Mouse (Mus musculus) splenic B cell, adult 2 months (primary cell): ENCODE results near the gene Nf2.
A peak's percentile ranks its signal among the peaks of the same experiment; 100 is the strongest.

Source experiments
- DNase-seq: peaks from one replicate; pipeline ENCODE4 v3.0.0-alpha.2; 2011; ENCODE audit warnings: low read depth, low spot score
- H3K27me3 ChIP-seq: 2 replicates; pipeline ENCODE4 v1.6.1; 2012; ENCODE audit warnings: mild to moderate bottlenecking, low read length, moderate library complexity, mixed read lengths; ENCODE audit not compliant: control insufficient read depth, poor library complexity, insufficient read depth, severe bottlenecking
- H3K36me3 ChIP-seq: 2 replicates; pipeline ENCODE4 v1.6.1; 2012; ENCODE audit warnings: mild to moderate bottlenecking, low read length, moderate library complexity, mixed read lengths; ENCODE audit not compliant: control insufficient read depth, poor library complexity, insufficient read depth, severe bottlenecking

Gene Nf2

DNA sequence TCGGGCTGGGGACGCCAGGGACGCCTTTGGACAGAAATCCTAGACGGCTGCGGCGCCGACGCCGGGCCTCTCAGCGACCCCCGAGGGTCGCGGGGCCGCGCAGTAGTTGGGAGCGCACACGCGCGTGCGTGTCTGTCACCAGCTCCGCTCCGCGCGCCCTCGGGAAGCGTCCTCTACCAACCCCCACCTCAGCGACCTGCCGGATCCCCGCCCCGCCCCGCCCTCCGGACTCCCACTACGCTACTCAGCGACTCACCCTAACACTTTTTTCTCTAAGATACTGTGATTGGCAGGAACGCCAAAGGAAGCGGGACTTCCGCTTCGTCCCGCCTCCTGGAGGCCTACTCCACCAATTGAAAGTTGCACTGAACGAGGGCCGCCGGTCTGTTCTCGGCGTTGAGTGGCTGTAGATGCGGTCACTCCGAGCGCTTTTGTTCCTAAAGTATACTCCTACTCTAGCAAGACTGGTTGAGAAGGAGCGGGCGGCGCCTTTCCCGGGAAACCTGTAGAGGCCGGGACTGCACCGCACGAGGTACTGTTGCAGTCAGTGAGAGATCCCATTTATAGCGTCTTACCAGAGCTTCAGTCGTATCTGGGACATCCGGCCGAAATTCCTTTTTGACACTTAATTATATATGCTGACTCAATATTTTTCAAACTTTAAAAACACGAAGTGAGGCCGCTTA lies at the start of gene Nf2:
TSS of gene Nf2 (minus strand) at position 279 of the 686 bp plus-strand sequence.
- H3K36me3 ChIP-seq = no peaks in the 10 kb centered on the region
- DNase-seq = peak; percentile 96
- no peaks in the 10 kb centered on the region for H3K27me3 ChIP-seq

DNA sequence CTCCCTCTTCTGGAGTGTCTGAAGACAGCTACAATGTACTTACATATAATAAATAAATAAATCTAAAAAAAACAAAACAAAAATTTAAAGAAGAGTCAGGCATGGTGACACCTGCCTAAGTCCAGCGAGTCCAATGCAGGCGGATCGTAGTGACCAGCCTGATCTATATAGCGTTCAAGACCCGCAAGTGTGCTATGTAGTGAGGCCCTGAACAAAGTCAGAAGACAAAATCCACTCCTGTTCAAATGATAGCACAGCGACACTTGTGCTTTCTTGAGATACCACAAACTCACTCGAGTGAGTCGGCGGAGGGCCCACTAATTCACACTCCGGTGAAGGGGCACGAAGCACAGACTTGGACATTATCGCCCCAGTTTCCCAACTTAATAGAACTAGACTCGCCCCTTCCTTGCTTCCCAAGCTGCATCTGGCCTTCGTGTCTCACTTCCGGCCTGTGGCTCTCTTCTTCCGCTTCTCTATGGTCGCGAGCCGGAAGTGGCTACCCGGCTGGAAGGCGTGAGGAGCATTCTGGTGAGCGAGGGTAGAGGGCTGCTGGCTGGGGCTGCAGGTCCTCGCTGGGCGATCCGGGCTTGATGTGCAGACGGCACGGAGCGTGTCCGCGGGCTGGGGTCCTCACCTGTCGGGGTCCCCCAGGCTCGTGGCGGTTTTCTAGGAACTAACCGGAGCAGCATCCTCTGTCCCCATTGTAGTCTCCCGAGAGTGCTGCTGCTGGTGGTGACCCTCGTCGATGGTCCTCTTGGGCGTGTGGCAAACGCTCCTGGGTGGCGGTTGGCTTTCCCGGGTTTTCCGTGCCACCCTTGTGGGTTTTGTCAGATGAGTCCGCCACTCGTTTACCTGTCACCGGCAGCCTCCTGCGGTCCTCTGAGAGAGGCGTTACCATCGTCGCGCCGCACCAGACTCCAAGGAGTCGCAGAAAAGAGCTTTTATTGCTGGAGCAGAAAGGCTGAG lies 45.8 kb upstream of the Nf2 start, which contains the start of gene Thoc5:
TSS of gene Thoc5 (plus strand) at position 473 of the 969 bp plus-strand sequence.
- Histone ChIP-seq H3K27me3 (no peaks in the 10 kb centered on the region), H3K36me3 (no peaks in the 10 kb centered on the region; the same call in 1 of the 2 replicates)
- peak; percentile 81 for DNase-seq

DNA sequence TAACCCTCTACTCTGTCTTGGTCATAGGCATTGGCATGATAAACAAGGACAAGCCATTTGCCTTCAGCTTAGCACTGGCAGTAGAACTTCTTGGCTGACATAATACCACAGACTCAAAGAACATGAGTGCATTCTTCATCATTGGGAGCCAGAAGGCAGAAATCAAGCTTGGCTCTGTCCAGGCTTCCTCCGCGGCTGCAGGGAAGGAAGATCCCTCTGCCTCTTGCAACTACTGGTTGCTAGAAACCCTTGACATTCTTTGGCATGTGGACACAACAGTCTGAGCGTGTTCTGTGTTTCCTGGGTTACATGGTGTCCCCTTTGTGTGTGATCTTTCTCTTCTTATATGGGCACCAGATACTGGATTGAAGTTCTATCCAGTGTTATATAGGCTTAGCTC lies 37.7 kb upstream of the Nf2 start:
- DNase-seq = no peak
- no peaks in the 10 kb centered on the region for H3K27me3 ChIP-seq
- no peaks in the 10 kb centered on the region for H3K36me3 ChIP-seq

DNA sequence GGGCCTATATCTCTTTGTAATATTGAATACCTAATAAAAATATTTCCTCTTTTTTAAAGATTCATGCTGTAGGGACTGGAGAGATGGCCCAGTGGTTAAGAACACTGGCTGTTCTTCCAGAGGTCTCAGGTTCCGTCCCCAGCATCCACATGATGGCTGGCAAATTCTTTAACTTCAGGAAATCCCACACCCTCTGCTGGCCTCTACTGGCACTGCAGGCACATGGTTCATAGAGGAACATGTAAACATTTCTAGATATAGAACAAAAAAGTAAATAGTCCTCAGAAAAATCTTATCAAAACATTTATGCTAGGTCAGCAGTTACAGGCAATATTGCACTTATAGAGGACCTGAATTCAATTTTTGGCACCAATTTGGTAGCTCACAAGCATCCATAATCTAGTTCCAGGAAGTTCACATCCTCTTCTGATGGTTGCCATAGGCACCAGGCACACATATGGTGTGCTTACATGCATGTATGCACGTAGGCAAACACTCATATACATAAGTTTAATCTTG lies 36.1 kb upstream of the Nf2 start:
- no peaks in the 10 kb centered on the region for H3K27me3 ChIP-seq
- DNase-seq = peak; percentile 66
- no peaks in the 10 kb centered on the region for H3K36me3 ChIP-seq

DNA sequence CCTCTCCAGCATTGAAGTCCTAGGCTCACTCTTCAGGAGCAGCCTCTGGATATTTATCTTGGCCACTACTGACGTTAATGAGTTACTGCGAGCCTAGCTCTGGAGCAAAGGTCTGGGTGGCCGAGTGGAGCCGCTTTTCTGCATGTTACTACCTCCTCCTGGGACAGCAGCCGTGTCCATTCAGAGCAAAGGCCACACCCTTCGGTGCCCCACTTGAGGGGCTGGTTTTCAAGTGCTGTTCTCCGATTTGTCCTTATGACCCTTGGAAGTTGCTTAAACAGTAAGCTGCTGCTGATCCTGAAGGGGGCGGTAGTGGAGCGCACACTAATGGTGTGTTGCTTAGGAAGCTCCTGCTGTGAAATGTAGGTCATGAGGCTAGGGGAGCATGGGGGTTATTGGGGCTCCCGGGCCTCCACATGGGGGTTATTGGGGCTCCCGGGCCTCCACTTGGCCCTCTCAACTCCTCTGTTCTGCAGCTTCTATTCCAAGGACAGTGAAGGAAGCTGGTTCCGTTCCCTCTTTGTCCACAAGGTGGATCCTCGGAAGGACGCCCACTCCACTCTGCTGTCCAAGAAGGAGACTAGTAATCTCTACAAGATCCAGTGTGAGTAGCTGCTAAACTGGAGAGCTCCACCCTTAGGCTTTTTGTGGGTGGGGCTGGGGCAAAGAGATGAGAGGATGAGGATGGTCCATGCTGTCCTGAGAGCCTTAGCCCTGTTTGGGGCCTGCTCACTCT lies 33.7 kb upstream of the Nf2 start:
- no peaks in the 10 kb centered on the region for H3K36me3 ChIP-seq
- no peaks in the 10 kb centered on the region for H3K27me3 ChIP-seq
- peak; percentile 15 for DNase-seq

DNA sequence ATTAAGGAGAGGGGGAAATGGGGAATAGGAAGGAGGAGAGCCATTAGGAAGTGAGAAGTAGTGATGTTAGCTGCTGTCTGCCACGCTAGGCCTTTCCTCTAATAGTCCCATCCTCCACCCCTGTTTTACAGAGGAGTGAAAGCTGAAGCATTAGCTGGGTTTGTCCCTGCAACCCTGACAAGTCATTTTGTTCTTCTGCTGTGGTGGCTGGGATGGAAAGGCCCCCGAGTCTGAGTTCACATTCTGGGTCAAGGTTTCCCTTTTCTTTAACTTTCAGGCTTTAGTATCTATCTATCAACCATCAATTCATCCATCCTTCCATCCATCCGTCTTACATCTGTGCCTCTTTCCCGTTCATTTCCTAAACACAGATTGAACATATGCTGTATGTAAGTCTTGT lies 31.8 kb upstream of the Nf2 start:
- DNase-seq = no peak
- Histone ChIP-seq H3K27me3 (no peaks in the 10 kb centered on the region), H3K36me3 (no peaks in the 10 kb centered on the region)

DNA sequence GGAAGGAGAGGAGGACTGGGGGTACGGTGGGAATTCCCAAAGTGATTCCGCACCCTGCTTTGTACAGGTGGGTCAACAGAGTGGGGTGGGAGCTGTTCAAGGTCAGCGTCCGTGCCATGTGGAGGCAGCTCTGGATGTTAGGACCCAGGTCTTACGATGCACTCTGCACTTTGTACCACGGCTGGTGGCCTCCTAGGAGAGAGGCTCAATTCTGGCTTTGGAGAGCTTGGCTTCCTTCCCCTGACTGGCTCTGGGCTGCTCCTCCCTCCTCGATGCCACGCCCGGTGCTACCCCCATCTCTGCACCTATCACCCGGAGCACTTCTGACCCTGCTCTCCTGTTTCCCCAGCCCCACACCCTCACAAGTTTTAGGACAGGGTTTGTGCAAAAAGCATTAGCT lies 25.2 kb upstream of the Nf2 start:
- H3K36me3 ChIP-seq = no peaks in the 10 kb centered on the region
- DNase-seq = no peak
- H3K27me3 ChIP-seq = no peaks in the 10 kb centered on the region

DNA sequence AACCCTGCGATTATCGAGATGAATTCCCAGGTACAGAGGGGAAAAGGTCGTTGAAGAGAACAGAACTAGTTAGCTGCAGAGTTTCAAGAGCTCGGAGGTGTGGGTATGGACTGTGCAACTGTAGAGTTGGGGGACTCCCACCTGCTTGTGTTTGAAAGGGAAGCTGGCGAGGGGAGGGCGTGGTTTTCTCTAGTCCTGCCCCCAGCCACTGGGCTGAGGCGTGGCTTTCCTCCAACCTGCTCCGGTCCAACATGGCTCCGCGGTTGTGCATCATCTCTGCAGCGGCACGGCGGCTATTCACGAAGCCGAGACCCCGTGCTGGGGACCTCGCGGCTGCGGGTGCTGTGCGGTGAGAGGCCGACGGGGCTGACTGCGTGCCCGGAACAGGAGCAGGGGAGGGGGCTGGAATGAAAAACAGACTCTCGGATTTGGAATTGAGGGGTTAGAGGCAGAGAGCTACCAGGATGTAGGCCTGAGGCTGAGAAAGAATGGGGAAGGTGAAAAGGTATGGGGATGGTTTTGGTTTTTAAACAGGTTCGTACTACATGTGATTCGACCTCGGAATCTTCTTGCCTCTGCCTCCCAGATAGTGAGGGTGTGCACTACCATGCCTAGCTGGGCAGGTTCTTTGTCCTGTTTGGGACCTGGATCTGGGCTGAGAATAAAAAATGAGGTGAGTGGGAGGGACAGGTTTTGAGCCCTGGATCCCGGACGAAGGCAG lies 24.6 kb upstream of the Nf2 start, which contains the start of gene Nipsnap1:
TSS of gene Nipsnap1 (plus strand) at position 197 of the 721 bp plus-strand sequence.
- DNase-seq = peak; percentile 91

DNA sequence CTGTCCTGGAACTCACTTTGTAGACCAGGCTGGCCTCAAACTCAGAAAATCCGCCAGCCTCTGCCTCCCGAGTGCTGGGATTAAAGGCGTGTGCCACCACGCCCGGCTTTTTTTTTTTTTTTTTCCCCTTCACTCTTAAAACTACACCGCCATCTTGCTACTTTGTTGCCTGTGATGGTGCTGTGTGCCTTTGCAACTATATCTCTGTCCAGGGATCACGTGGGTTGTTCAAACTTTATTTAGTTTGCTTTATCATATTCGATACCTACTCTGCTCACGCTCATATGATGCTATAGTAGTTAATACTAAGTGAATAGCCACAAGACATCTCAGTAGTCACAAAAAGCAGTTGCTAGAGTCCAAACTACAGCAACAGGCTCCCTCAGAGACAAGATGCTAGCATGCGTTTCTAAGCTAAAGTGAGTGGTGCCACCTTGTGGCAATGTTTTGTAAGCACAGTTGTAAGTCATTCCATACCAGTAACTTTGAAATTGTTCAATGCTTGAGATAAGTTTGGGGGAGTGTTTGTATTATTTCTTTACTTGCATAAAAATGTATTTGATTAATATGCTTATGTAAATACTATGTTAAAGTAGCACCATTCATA lies 16.4 kb upstream of the Nf2 start:
- Histone ChIP-seq H3K27me3 (no peaks in the 10 kb centered on the region), H3K36me3 (no peaks in the 10 kb centered on the region; the same call in 1 of the 2 replicates)
- DNase-seq = peak; percentile 86

More for the DNA sequence above, 24.6 kb upstream of the Nf2 start, which contains the start of gene Nipsnap1:
- no peaks in the 10 kb centered on the region for H3K27me3 ChIP-seq
- no peaks in the 10 kb centered on the region for H3K36me3 ChIP-seq

DNA sequence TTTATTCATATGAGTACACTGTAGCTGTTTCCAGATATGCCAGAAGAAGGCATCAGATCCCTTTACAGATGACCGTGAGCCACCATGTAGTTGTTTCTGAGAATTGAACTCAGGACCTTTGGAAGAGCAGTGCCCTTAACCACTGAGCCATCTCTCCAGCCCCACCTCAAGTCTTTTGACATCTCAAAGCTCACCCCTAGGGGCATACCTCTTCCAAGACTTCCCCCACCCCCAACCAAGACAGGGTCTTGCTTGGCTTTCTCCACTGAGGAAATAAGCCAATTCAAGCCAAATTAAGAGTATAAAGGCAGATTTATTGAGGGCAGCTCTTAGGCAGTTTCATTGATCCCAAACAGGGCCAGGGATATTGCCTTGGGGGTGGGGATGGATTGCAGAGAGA lies 13.4 kb upstream of the Nf2 start:
- Histone ChIP-seq H3K36me3 (no peaks in the 10 kb centered on the region), H3K27me3 (no peaks in the 10 kb centered on the region)
- DNase-seq = no peak

DNA sequence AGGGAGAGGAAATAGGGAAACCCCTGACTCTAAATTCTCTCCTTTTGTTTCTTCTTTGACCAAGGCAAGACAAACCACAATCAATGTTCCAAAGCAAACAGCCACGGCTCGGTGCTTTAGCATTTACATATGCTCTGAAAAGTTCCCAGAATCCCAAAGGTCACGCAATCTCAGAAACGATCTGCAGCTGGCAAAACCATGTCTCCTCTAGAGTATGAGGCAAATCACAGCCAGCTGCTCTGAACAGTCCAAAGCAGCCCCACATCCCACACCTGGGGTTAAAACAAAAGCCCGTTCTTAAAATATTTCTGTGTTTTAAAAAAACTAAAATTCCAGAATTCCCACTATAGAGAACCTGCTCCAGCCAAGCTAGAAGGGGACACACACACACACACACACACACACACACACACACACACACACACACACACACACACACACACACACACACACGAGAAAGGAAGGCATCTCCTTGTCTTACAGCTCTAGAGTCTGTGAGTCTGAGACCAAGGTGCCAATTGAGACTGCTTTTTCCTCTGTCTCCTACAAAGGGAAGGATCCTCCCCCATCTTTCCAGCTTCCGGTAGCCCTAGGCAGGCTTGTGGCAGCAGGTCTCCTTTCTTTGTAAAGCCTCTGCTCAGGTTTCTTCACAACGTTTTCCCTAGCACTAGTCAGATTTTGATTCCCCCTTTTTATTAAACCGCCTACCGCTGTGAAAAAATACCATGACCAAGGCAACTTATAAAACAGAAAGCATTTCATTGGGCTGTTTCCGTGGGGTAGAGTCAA lies 12.7 kb upstream of the Nf2 start:
- DNase-seq = no peak

DNA sequence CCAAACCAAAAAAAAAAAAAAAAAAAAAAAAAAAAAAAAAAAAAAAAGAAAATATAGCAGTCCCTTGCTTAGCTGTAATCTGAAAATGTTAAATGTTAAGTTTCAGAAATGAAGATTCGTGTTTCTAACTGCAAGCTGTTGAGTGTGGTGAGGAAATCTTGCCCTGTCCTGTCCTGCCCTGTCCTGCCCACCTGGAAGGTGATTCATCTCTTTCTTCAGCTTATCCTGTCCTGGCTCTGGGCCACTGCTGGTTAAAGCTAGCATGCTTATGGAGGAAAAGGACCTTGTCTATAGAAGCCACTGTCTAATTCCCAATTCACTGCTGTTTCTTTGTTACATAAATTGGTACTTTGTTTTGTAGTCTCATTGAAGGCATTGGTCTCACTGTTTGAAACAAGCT lies 11.7 kb upstream of the Nf2 start:
- no peaks in the 10 kb centered on the region for H3K36me3 ChIP-seq
- DNase-seq = no peak
- no peaks in the 10 kb centered on the region for H3K27me3 ChIP-seq

More for the DNA sequence above, 12.7 kb upstream of the Nf2 start:
- H3K27me3 ChIP-seq = no peaks in the 10 kb centered on the region
- no peaks in the 10 kb centered on the region for H3K36me3 ChIP-seq

DNA sequence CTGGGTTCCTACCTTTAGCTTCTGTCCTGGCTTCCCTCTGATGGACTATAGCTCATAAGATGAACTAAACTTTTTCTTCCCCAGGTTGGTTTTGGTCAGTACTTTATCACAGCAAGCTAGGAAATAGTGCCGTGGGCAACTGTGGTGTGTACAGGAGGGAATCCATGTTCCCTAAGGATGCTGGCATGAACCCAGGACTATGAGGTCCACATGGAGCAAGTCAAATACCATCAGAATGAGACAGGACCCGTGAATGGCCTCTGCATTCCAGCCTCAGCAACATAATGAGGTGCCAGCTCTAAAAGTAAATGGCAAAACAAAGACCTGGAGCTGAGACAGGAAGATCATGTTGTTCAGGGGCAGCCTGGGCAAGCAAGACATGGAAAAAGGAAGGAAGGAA lies 9.1 kb upstream of the Nf2 start:
- no peak for DNase-seq
- no peaks in the 10 kb centered on the region for H3K36me3 ChIP-seq
- H3K27me3 ChIP-seq = no peaks in the 10 kb centered on the region
